ENCODE assay signal across 9 mouse cellular contexts in genomic region chr7:78881607-78882468, GRCm38 (mm10). TPM values are rescaled to one million over a fixed set of nuclear protein-coding genes. Genes with fewer than 3 reads are reported as not detected.
DNase-seq lines count a peak whose midpoint lies in the region; ATAC-seq and TF ChIP-seq lines count a peak whose summit lies in the region.
"Had no signal": no experiment of that assay in that cellular context is flagged by ENCODE, and none has a peak within 500 bp of the region (broad histone marks: within the 10 kb centered on the region; RNA-seq: fewer than 3 reads in every experiment).

No protein-coding gene starts in this region.

- no peak for TF ChIP-seq CTCF in forebrain, postnatal 0 days (IDR thresholded peaks at IDR 0.05; ENCODE audit: low read depth)

- no peak overlapping the region for H3K27ac ChIP-seq in heart, embryonic 15.5 days
- H3K27ac ChIP-seq in forebrain, postnatal 0 days (ENCODE audit: low read depth, low read length): peak overlapping the region; percentile 89
- peak overlapping the region; percentile 93 for H3K27ac ChIP-seq in midbrain, embryonic 15.5 days

- H3K4me2 ChIP-seq in heart, embryonic 15.5 days: peak overlapping the region; percentile 33; the same call in 1 of the 2 replicates
- H3K4me2 ChIP-seq in forebrain, postnatal 0 days (ENCODE audit: low read depth): peak overlapping the region; percentile 62
- H3K4me2 ChIP-seq in midbrain, embryonic 15.5 days: peak overlapping the region; percentile 62

- 27% methylated on average over 14 of the region's 16 CpGs for WGBS in heart, embryonic 15.5 days
- 9% methylated on average over 15 of the region's 16 CpGs for WGBS in forebrain, postnatal 0 days
- 2% methylated on average over 16 of the region's 16 CpGs for WGBS in midbrain, embryonic 15.5 days

- H3K36me3 ChIP-seq in heart, embryonic 15.5 days: no peaks in the 10 kb centered on the region
- H3K36me3 ChIP-seq in forebrain, postnatal 0 days (ENCODE audit: insufficient read depth): no peaks in the 10 kb centered on the region
- no peaks in the 10 kb centered on the region for H3K36me3 ChIP-seq in midbrain, embryonic 15.5 days (replicated peaks)

- H3K9ac ChIP-seq in heart, embryonic 15.5 days: no peak overlapping the region
- H3K9ac ChIP-seq in forebrain, postnatal 0 days: peak overlapping the region; percentile 74
- H3K9ac ChIP-seq in midbrain, embryonic 15.5 days: peak overlapping the region; percentile 83

- H3K4me1 ChIP-seq in heart, embryonic 15.5 days (replicated peaks): peaks cover 9% of the 10 kb centered on the region
- peaks cover 25% of the 10 kb centered on the region for H3K4me1 ChIP-seq in forebrain, postnatal 0 days (ENCODE audit: insufficient read depth)
- peaks cover 33% of the 10 kb centered on the region for H3K4me1 ChIP-seq in midbrain, embryonic 15.5 days

- intact Hi-C loops in heart, postnatal 10 days (cut with DNase I): no loop called here

- H3K4me3 ChIP-seq in heart, embryonic 15.5 days: peak overlapping the region; percentile 27; the same call in 1 of the 2 replicates
- peak overlapping the region; percentile 56 for H3K4me3 ChIP-seq in forebrain, postnatal 0 days (ENCODE audit: low read depth, low read length)
- peak overlapping the region; percentile 75 for H3K4me3 ChIP-seq in midbrain, embryonic 15.5 days

- ATAC-seq in heart, embryonic 15.5 days (replicated peaks; ENCODE audit: insufficient number of reproducible peaks, insufficient read depth, low FRiP score, low read depth): no peak
- ATAC-seq in forebrain, postnatal 0 days: peak; percentile 5
- ATAC-seq in midbrain, embryonic 15.5 days (replicated peaks): peak; percentile 2; the same call in 1 of the 2 replicates

- H3K27me3 ChIP-seq in heart, embryonic 15.5 days: peaks cover 75% of the 10 kb centered on the region
- no peaks in the 10 kb centered on the region for H3K27me3 ChIP-seq in forebrain, postnatal 0 days (ENCODE audit: insufficient read depth, low read length)
- no peaks in the 10 kb centered on the region for H3K27me3 ChIP-seq in midbrain, embryonic 15.5 days (replicated peaks)

- no peak for DNase-seq in heart, postnatal 10 days
- DNase-seq in brain, adult 2 months (ENCODE audit: low read depth, low spot score): peak; percentile 48
- no peak for DNase-seq in forebrain, postnatal 0 days
- no peak for DNase-seq in urinary bladder, adult 2 months (ENCODE audit: low spot score)
- no peak for DNase-seq in cerebellum, adult 8-10 months
- no peak for DNase-seq in adipocyte (ENCODE audit: low spot score)
- DNase-seq: kidney, adult 9 months had no signal

- no peaks in the 10 kb centered on the region for H3K9me3 ChIP-seq in heart, embryonic 15.5 days (replicated peaks)
- H3K9me3 ChIP-seq in forebrain, postnatal 0 days (ENCODE audit: low read length): no peaks in the 10 kb centered on the region
- no peaks in the 10 kb centered on the region for H3K9me3 ChIP-seq in midbrain, embryonic 15.5 days

RNA-seq across cellular contexts. Expression of gene Aen, which starts 13.8 kb away (rescaled TPM):
- polyA plus RNA-seq in heart, embryonic 15.5 days (2015; fragmentation: Nextera tagmentation; extraction: Ambion mirVana): 26.8 and 32.9 TPM in 2 replicates
- total RNA-seq in heart, postnatal 10 days (2021): 10 to 100 TPM; 33.1 to 35.7 TPM
- total RNA-seq in forebrain, postnatal 0 days (2014; rRNA removed): 40.5 and 43.1 TPM in 2 replicates
- 57.7 and 58.9 TPM in 2 replicates for polyA plus RNA-seq in forebrain, postnatal 0 days (2015; fragmentation: Nextera tagmentation; extraction: Ambion mirVana)
- polyA plus RNA-seq in midbrain, embryonic 15.5 days (2015; fragmentation: Nextera tagmentation; extraction: Ambion mirVana): 51.6 and 52.7 TPM in 2 replicates
- polyA plus RNA-seq in urinary bladder, adult 2 months (2012; rRNA removed): 29.1 and 30.7 TPM in 2 replicates

RNA-seq across cellular contexts. Expression of gene Isg20, which starts 31.4 kb away (rescaled TPM):
- polyA plus RNA-seq in heart, embryonic 15.5 days (2015; fragmentation: Nextera tagmentation; extraction: Ambion mirVana): 12.7 and 18.3 TPM in 2 replicates
- total RNA-seq in heart, postnatal 10 days (2021): 1 to 10 TPM; 5.4 to 5.5 TPM
- 0.38 and 2.2 TPM in 2 replicates for total RNA-seq in forebrain, postnatal 0 days (2014; rRNA removed)
- 0.87 and 1.6 TPM in 2 replicates for polyA plus RNA-seq in forebrain, postnatal 0 days (2015; fragmentation: Nextera tagmentation; extraction: Ambion mirVana)
- polyA plus RNA-seq in midbrain, embryonic 15.5 days (2015; fragmentation: Nextera tagmentation; extraction: Ambion mirVana): 2.2 and 3.1 TPM in 2 replicates
- 41.1 and 42.0 TPM in 2 replicates for polyA plus RNA-seq in urinary bladder, adult 2 months (2012; rRNA removed)

RNA-seq across cellular contexts. Expression of gene Det1, which starts 34.8 kb away (rescaled TPM):
- 9.5 and 12.5 TPM in 2 replicates for polyA plus RNA-seq in heart, embryonic 15.5 days (2015; fragmentation: Nextera tagmentation; extraction: Ambion mirVana)
- total RNA-seq in heart, postnatal 10 days (2021): 10 to 100 TPM in 1 of 2 experiments, 1 to 10 TPM in 1; 7.2 to 10.7 TPM
- total RNA-seq in forebrain, postnatal 0 days (2014; rRNA removed): 9.8 and 11.9 TPM in 2 replicates
- polyA plus RNA-seq in forebrain, postnatal 0 days (2015; fragmentation: Nextera tagmentation; extraction: Ambion mirVana): 6.2 and 7.0 TPM in 2 replicates
- polyA plus RNA-seq in midbrain, embryonic 15.5 days (2015; fragmentation: Nextera tagmentation; extraction: Ambion mirVana): 14.3 and 15.9 TPM in 2 replicates
- 11.0 and 11.7 TPM in 2 replicates for polyA plus RNA-seq in urinary bladder, adult 2 months (2012; rRNA removed)
